Mouse (Mus musculus) C2C12 (cell line): ENCODE results near the gene Rplp1. TPM values are rescaled to one million over a fixed set of nuclear protein-coding genes. Genes with fewer than 3 reads are reported as not detected.

Source experiments
- H3K27me3 ChIP-seq: one replicate; pipeline ENCODE4 v1.6.1; 2011; ENCODE audit not compliant: control insufficient read depth, insufficient read depth, insufficient read length
- H3K36me3 ChIP-seq: one replicate; pipeline ENCODE4 v1.6.1; 2011; ENCODE audit not compliant: control insufficient read depth, insufficient read depth
- H3K4me3 ChIP-seq: one replicate; pipeline ENCODE4 v1.5.1; 2011; ENCODE audit warnings: mild to moderate bottlenecking, control low read depth; ENCODE audit not compliant: poor library complexity, insufficient read depth, severe bottlenecking
- H3K79me2 ChIP-seq: one replicate; pipeline ENCODE4 v1.6.1; 2011; ENCODE audit not compliant: control insufficient read depth, insufficient read depth
- H3K79me3 ChIP-seq: one replicate; pipeline ENCODE4 v1.6.1; 2011; ENCODE audit warnings: low read depth, control low read depth
- H3ac ChIP-seq: one replicate; pipeline ENCODE3; 2011; ENCODE audit warnings: low read depth; ENCODE audit not compliant: control insufficient read depth, insufficient read length
- CEBPB ChIP-seq: IDR thresholded peaks from one replicate; pipeline ENCODE4 v1.6.1; 2011; ENCODE audit warnings: low read depth, mild to moderate bottlenecking, control low read depth, moderate library complexity
- CTCF ChIP-seq: IDR thresholded peaks from one replicate; pipeline ENCODE4 v1.5.1; 2011; ENCODE audit not compliant: control insufficient read depth, insufficient read depth, insufficient read length
- FOSL1 ChIP-seq: IDR thresholded peaks from one replicate; pipeline ENCODE4 v1.8.0; 2011; ENCODE audit warnings: mild to moderate bottlenecking, low read length; ENCODE audit not compliant: poor library complexity, insufficient read depth, severe bottlenecking
- MAX ChIP-seq: IDR thresholded peaks from one replicate; pipeline ENCODE4 v1.6.1; 2011; ENCODE audit warnings: mild to moderate bottlenecking, control low read depth
- MYOD1 ChIP-seq: IDR thresholded peaks from one replicate; pipeline ENCODE4 v1.6.1; 2011; ENCODE audit warnings: low read depth; ENCODE audit not compliant: control insufficient read depth, insufficient read length
- MYOG ChIP-seq: IDR thresholded peaks from one replicate; pipeline ENCODE4 v1.6.1; 2011; ENCODE audit not compliant: control insufficient read depth, insufficient read length; ENCODE audit errors: extremely low read depth
- USF1 ChIP-seq: IDR thresholded peaks from one replicate; pipeline ENCODE4 v1.6.1; 2011; ENCODE audit warnings: low read depth, mild to moderate bottlenecking, control low read depth, moderate library complexity
- polyA plus RNA-seq: library from polyadenylated mRNA; unstranded; fragments of >200 nt; fragmentation: generic; extraction: Trizol; gene quantifications from one replicate; pipeline ENCODE4 v1.2.1, GENCODE M21; 2012; ENCODE audit warnings: missing spikeins

Rplp1 gene
- polyA plus RNA-seq, 1 experiment = 13,097 TPM

DNA sequence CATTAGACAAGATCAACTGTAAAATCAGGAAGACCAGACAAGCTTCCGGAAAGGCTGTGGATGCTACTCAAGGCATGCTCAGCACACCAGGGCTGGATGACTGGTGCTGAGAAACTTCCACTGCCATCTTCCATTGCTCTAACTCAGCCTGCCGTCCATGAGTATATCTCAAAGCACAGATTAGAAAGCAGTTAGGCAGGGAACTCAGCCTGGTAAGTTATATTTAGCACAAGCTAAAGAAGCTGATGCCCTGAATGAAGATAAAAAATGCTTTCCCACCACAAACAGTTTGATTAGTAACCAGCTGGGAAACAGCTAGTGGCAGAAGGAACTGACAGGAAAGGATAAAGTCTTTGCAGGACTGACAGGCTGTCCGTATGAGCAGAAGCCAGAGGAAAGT lies 26.7 kb upstream of the Rplp1 start:
- H3K27me3 ChIP-seq = no peaks in the 10 kb centered on the region
- peaks cover 45% of the 10 kb centered on the region for H3K79me3 ChIP-seq
- H3K36me3 ChIP-seq = peaks cover 84% of the 10 kb centered on the region
- H3K79me2 ChIP-seq = peaks cover 60% of the 10 kb centered on the region
- no peak for TF ChIP-seq CTCF
- no peak overlapping the region for H3K4me3 ChIP-seq
- H3ac ChIP-seq = no peak overlapping the region

DNA sequence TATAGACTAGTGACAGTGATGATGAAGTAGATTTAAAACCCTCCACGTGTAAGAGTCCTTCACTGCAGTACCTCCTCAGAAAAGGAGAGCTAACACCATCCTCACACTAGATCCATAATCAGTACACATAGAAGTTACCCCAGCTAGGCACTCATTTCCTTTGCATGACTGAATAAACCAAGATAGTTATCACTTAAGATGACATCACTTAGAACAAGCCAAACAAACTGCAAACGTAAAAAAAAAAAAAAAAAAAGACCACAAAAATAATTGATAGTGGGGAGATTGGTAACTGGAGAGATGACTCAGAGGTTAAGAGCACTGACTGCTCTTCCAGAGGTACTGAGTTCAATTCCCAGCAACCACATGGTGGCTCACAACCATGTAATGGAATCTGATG lies 19.0 kb upstream of the Rplp1 start:
- peaks cover 90% of the 10 kb centered on the region for H3K36me3 ChIP-seq
- TF ChIP-seq MYOG (no peak), MAX (no peak), CEBPB (no peak), USF1 (no peak), FOSL1 (no peak), CTCF (no peak), MYOD1 (no peak)
- H3K79me3 ChIP-seq = peaks cover 1% of the 10 kb centered on the region
- H3K79me2 ChIP-seq = no peaks in the 10 kb centered on the region
- no peaks in the 10 kb centered on the region for H3K27me3 ChIP-seq
- no peak overlapping the region for H3ac ChIP-seq
- H3K4me3 ChIP-seq = no peak overlapping the region

DNA sequence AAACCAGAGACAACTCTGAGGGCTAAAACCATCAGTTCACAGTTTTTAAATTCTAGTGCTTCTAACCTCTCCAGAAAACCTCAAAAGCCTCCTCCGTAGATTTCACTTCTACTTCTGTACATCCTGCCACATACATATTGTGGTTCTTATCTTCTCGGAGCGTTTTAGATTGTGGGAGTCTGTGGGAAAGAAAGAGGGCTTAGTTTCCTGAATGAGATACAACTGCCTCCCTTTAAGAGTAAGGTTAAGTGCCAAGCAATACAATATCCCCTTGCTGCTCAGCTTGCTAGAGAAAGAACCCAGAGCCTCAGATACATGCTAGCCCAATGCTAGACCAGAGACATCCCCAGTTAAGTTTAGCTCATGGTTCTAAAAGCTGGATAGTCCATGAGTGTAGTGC lies 17.7 kb upstream of the Rplp1 start:
- Histone ChIP-seq H3ac (no peak overlapping the region), H3K4me3 (no peak overlapping the region), H3K79me3 (peaks cover 1% of the 10 kb centered on the region), H3K36me3 (peaks cover 89% of the 10 kb centered on the region), H3K79me2 (no peaks in the 10 kb centered on the region), H3K27me3 (no peaks in the 10 kb centered on the region)
- no peak for TF ChIP-seq MYOG
- no peak for TF ChIP-seq MYOD1
- TF ChIP-seq MAX = no peak
- TF ChIP-seq FOSL1 = no peak
- no peak for TF ChIP-seq CTCF
- TF ChIP-seq CEBPB = no peak
- TF ChIP-seq USF1 = no peak

DNA sequence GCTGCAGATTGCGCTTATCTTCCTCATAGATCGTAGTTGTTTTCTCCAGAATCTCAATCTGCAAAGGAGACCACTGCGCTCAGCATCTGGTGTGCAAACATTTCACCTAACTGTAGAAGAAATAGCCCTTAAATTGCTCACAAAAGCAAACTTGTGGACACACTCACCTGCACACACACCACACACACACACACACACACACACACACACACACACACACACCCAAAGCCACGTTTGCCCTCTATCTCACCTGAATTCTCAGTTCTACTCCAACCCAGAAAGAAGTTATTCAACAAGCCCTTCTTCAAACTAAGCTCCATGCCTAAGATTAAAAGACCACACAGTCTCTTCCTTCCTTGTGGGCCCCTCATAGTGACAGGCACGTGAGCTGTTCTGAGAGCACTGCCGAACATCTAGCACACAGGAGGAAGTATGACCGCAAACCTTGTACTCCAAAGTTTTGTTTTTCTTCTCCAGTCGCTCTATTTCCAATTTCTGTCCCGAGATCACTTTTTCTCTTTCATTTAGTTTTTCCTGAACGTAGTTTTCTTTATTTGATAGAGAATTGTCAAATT lies 10.8 kb upstream of the Rplp1 start:
- H3K27me3 ChIP-seq = no peaks in the 10 kb centered on the region
- no peak overlapping the region for H3ac ChIP-seq
- H3K79me2 ChIP-seq = no peaks in the 10 kb centered on the region
- no peaks in the 10 kb centered on the region for H3K79me3 ChIP-seq
- H3K4me3 ChIP-seq = no peak overlapping the region
- TF ChIP-seq MAX (no peak), CEBPB (no peak)
- H3K36me3 ChIP-seq = peaks cover 93% of the 10 kb centered on the region

DNA sequence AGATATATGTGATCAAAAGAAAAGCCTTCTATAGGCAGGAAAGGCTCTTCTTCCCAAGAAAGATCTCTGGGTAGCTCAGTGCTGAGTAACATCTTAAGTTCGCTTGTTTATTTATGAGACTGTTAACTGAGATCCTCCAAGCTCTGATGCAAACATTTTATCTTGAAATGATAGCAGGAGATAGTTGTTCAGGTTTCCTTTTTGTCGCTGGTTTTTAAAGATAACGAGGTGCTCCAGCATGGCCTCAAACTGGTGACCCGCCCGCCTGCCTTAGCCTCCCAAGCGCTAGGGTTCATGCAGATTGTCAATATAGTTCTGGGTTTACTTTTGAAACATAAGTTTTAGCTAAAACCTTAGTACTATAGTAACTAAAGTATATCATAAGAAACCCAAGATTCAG lies 6.0 kb upstream of the Rplp1 start:
- no peak overlapping the region for H3K4me3 ChIP-seq
- no peak overlapping the region for H3ac ChIP-seq
- no peak for TF ChIP-seq MYOG
- no peak for TF ChIP-seq MYOD1
- no peak for TF ChIP-seq MAX
- no peak for TF ChIP-seq CTCF
- TF ChIP-seq USF1 = no peak
- no peak for TF ChIP-seq FOSL1
- TF ChIP-seq CEBPB = no peak
- peaks cover 79% of the 10 kb centered on the region for H3K36me3 ChIP-seq
- no peaks in the 10 kb centered on the region for H3K79me3 ChIP-seq
- H3K79me2 ChIP-seq = no peaks in the 10 kb centered on the region
- no peaks in the 10 kb centered on the region for H3K27me3 ChIP-seq

DNA sequence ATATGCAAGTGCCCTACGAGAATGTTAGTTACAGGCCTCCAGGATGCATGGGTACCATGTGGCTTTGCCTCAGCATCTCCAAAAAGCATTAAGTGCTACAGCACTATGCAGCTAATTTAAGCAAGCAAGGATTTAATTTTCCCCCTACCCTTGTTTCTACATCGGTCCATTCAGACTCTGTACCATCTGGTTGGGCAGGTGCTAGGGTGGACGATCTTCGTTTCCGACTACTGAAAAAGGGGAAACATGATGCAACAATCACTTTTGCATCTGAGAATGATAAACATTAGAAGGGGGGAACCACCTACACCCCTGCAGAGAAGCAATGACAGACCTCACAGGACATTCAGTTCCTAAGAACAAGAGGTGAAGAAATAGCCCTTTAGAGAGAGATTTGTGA lies 5.1 kb upstream of the Rplp1 start:
- TF ChIP-seq MYOG = no peak
- no peak for TF ChIP-seq CEBPB
- TF ChIP-seq USF1 = no peak
- H3K27me3 ChIP-seq = no peaks in the 10 kb centered on the region
- H3K79me3 ChIP-seq = no peaks in the 10 kb centered on the region
- H3K79me2 ChIP-seq = no peaks in the 10 kb centered on the region
- H3K4me3 ChIP-seq = no peak overlapping the region
- peaks cover 70% of the 10 kb centered on the region for H3K36me3 ChIP-seq
- no peak overlapping the region for H3ac ChIP-seq

DNA sequence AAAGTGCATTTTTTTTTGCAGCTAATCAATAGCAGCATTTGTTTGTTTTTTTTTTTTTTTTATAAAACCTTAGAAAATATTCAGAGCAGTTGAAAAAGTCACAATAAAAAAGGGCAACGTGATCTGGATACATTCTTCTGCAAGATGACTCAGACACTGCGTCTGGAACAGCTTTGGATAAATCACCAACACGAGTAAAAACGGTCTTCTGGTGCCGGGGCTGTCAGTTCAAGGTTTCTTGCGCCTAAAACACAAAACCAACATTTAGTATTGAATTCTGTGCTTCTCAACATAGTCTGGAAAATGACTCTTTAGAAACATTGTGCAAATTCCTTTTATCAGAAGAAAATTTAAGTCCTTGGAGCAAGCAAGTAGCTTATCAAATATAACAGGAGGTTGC lies 3.1 kb upstream of the Rplp1 start:
- peaks cover 19% of the 10 kb centered on the region for H3K79me2 ChIP-seq
- H3K27me3 ChIP-seq = no peaks in the 10 kb centered on the region
- H3ac ChIP-seq = no peak overlapping the region
- no peak overlapping the region for H3K4me3 ChIP-seq
- peaks cover 58% of the 10 kb centered on the region for H3K36me3 ChIP-seq
- TF ChIP-seq MYOD1 (no peak), MYOG (no peak), MAX (no peak), CEBPB (no peak), FOSL1 (no peak), CTCF (no peak), USF1 (no peak)
- peaks cover 12% of the 10 kb centered on the region for H3K79me3 ChIP-seq
